Mouse (Mus musculus): Measurements from ENCODE around the gene Efcab3.

Efcab3 gene

GRCm38 (mm10) chr11:105145211-105145610 lies 81.8 kb downstream of the Efcab3 start:
- in situ Hi-C loops (cut with MboI, MseI): no loop called here

- in situ Hi-C loops (cut with MboI, MseI): no loop called here
These were observed 83.2 kb downstream of the Efcab3 start, which contains the start of gene Gm10842 for GRCm38 (mm10) chr11:105146593-105146992. Gm10842 (plus strand) TSS chr11:105146893.

GRCm38 (mm10) chr11:105149353-105149752 lies 86.0 kb downstream of the Efcab3 start:
- in situ Hi-C loops (cut with MboI, MseI): no loop called here

- in situ Hi-C loops (cut with MboI, MseI): no loop called here
These were observed 86.4 kb downstream of the Efcab3 start for GRCm38 (mm10) chr11:105149766-105150165.

GRCm38 (mm10) chr11:105150691-105151090 lies 87.3 kb downstream of the Efcab3 start:
- in situ Hi-C loops (cut with MboI, MseI): no loop called here

GRCm38 (mm10) chr11:105151226-105152016 lies 88.0 kb downstream of the Efcab3 start:
- in situ Hi-C loops (cut with MboI, MseI): no loop called here

GRCm38 (mm10) chr11:105152017-105152300 lies 88.6 kb downstream of the Efcab3 start:
- in situ Hi-C loops (cut with MboI, MseI): no loop called here

GRCm38 (mm10) chr11:105152357-105152899 lies 89.0 kb downstream of the Efcab3 start:
- in situ Hi-C loops (cut with MboI, MseI): no loop called here

- in situ Hi-C loops (cut with MboI, MseI): no loop called here
These were observed 89.9 kb downstream of the Efcab3 start for GRCm38 (mm10) chr11:105153068-105153833.

GRCm38 (mm10) chr11:105155915-105156314 lies 92.5 kb downstream of the Efcab3 start:
- in situ Hi-C loops (cut with MboI, MseI): no loop called here

- in situ Hi-C loops (cut with MboI, MseI): no loop called here
These were observed 93.4 kb downstream of the Efcab3 start for GRCm38 (mm10) chr11:105156748-105157267.

- in situ Hi-C loops (cut with MboI, MseI): no loop called here
These were observed 94.7 kb downstream of the Efcab3 start for GRCm38 (mm10) chr11:105158047-105158446.

- in situ Hi-C loops (cut with MboI, MseI): no loop called here
These were observed 96.4 kb downstream of the Efcab3 start for GRCm38 (mm10) chr11:105159673-105160360.

GRCm38 (mm10) chr11:105161411-105161810 lies 98.0 kb downstream of the Efcab3 start:
- in situ Hi-C loops (cut with MboI, MseI): no loop called here

- in situ Hi-C loops (cut with MboI, MseI): no loop called here
These were observed 101.4 kb downstream of the Efcab3 start for GRCm38 (mm10) chr11:105164516-105165510.

- in situ Hi-C loops (cut with MboI, MseI): no loop called here
These were observed 103.4 kb downstream of the Efcab3 start for GRCm38 (mm10) chr11:105166780-105167179.
